Mouse (Mus musculus): ENCODE results near the gene Ccdc12. TPM values are rescaled to one million over a fixed set of nuclear protein-coding genes. Genes with fewer than 3 reads are reported as not detected.

The Ccdc12 gene
- total RNA-seq, 1 experiment from 2014 or later = 60.4 TPM

DNA sequence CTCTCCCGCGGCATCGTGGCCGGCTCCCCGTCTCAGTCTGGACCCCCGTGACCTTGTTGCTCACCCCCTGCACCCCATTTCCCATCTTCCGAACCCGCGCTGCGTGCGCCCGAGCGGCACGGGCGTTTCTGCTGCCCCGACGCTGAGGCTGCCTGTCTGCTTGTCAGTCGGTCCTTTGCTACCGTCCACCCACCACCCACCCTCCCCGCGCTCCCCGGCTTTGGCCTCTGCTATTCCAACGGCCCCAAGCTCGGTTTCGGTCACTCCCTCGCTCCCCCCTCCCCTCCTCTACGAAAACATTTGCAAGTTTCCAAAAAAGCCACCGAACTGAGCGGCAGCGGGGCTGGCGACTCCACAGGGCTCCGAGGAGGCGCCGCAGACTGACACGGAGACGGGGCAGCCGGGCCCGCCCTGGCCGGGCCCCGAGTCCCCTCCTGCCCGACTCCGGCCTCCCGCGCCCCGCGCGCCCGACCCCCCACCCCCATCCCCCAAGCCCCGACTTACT lies 86.7 kb downstream of the Ccdc12 start:
- DNase-seq = peak; percentile 32

DNA sequence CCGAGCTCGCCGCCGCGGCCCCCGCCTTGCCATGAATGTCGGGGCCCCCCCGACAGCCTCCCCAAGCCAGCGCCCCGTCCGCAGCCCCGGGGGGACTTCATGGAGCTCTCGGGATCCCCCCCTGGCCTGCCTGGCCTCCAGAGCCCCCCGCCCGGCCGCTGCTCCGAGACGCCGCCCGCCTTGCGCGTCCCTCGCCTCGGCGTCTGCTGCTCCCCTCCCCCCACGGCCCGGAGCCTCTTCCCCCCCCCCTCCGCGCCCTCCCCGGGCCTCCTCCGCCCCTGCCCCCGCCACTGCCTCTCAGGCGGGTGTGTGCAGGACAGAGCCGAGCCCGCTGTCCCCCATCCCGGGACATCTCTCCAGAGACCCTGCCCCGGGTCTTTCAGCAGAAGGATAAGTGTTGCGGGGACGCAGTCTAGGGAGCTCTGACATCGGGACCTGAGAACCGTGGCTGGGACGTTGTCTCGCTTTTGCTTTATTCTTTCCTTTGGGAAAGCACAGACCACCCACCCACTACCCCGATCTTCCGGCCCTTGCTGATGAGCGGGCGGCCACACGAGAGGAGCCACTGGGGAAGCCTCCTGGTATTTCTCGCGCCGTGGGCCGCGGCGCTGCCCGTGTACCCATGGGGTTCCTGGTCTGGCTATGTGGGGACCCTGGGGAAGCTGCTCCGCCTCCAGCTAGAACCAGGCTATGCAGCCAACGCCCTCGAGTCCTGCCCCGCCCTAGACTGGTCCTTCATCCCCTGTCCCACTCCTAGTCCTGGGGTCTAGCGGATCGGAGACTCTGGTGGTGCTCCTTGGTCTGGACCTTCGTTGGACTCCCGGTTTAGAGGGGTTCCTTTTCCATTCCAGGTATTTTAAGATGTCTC lies 87.4 kb downstream of the Ccdc12 start:
- peak; percentile 33 for DNase-seq

DNA sequence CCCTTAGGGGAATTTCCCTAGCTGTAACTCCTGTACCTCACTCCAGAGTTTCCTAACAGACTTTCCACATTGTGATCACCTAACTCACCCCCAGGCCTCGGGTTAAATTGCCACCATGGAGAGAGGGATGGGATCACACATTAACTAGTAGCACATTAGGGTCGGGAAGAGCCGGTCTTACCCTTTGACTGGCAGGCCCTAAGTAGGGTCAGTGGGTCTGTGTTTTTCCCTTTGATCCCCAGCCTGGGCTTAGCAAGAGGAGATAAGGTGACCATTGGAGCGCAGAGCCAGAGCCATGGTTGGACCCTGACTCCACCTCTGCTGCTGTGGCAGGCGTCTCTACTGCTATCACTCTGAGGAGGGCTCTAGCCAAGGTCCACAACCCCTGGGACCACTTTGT lies 89.4 kb downstream of the Ccdc12 start:
- DNase-seq = no peak

DNA sequence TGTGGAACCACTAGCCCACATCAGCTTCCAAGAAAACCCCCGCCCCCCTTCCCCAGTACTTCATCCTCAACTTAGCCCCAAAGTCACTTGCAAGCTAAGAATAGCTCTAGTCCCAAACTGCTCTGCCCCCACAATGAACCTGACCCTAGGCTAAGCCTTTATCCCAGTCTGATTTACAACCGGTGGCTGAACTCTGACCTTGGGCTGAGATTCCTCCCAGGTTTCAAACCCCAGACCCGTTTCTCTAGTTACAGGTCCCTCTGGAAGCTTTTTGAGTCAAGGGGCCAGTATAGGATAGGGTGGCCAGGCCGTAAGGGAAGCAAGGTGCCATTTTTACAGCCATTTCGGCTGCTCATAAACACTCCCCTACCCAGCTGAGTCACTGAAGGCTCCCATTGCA lies 89.9 kb downstream of the Ccdc12 start:
- no peak for DNase-seq

DNA sequence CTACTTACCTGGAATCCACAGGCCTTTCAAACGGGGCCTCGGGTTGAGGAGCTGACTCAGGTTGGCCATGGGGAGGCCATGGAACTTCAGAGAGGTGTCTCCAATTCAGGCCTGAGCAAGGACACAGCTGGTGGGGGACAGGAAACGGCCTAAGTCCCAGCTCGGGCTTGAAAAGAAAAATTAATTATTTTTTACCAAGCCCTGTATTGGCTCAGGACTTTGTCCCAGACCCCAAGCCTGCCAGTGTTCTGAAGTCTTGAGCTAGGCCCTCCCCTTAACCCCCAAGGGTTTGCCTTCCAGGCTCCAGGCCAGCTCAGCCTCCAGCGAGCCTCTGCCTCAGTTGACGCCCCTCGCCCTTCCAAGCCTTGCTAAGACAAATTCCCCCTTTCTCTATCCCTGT lies 90.7 kb downstream of the Ccdc12 start, which contains the start of gene Pth1r:
TSS of gene Pth1r (minus strand) at position 185 of the 400 bp plus-strand sequence.
- no peak for DNase-seq

DNA sequence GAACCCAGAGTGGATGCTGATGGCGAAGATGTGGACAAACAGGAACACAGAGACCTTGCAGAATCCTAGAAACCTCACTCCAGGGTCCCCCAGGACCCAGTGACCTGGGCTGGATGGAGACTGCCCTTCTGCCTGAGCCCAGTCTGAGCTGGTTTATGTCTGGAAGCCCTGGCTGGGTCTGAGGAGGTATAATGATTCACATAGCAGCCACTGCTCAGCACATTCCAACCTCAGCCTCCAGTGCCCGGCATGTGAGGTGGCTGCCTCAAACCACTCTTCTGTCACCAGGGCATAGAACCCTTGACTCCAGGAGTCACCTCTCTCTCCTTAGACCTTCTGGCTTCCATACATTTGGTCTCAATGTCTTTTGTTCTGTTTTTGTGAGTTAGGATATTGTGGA lies 92.1 kb downstream of the Ccdc12 start:
- DNase-seq = no peak

DNA sequence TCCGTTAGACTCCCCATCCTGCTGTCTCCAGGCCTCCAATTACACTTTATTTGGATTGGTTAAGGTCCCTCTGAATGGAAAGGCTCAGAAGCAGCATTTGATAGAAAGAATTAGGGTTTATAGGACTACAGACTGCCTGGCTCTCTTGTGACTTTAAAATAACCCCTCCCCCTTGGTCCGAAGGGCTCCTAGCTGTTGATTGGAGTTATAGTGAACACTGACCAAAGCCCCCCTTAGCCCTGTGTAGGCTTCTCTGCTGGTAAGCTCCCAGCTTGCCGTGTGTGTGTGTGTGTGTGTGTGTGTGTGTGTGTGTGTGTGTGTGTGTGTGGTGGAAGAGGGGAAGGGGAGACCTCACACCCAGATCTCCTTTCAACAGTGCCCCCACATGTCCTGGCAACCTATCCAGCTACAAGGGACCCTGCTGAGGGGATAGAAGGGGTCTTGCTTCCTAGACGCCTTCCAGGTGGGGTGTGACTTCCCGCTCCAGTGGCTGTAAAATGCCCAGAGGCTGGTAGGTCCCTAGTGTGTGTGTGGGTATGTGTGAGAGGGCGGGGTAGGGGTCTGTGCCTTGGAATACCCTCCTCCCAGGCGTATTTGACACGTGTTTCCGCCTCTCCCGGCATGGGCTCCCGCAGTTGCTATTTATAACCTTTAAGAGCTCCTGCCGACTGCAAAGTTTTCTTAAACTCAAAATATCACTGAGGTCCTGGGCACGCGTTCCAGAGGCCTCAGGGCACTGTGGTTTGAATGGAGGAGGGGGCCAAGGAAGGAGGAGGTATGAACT lies 94.3 kb downstream of the Ccdc12 start:
- DNase-seq = no peak

DNA sequence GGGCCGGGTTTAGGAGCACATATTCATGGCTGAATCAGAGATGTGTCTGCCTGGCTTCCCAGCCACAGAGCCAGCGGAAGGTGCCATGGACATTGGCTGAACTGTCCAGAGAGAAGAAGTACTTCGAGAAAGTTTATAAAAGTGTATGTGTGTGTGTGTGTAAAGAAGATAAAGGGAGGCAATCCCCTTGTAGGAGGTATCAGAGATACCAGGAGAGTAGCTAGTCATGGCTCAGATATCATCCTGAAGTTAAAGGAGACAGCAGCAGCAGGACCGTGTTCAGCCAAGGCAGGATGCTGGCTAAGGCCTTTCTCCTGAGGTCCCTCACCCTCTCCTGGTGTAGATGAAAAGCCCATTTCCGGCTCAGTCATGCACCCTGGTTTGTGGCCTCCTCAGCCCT lies 95.1 kb downstream of the Ccdc12 start:
- DNase-seq = no peak

DNA sequence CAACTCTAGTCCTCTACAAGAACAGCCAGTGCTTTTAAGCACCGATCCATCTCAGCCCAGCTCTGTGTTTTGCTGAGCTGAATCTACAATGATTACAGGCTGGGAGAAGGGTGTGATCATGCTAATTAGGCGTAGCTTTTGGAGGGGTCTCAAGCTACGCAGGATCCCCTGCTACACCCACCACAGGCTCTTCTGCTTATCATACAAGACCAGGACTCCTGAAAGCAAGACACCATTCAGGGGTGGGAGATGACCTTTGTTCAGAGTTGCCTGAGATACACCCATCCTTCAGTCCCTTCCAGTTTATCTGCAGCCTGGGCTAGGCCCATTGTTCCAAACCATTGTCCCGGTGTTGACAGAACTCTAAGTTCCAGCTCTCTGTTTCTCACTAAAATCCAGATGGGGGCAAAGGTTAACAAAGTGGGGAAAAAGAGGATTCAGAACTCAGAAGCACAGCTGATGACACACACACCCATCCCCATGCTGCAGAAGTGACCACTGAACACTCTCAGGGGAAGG lies 96.7 kb downstream of the Ccdc12 start:
- no peak for DNase-seq

DNA sequence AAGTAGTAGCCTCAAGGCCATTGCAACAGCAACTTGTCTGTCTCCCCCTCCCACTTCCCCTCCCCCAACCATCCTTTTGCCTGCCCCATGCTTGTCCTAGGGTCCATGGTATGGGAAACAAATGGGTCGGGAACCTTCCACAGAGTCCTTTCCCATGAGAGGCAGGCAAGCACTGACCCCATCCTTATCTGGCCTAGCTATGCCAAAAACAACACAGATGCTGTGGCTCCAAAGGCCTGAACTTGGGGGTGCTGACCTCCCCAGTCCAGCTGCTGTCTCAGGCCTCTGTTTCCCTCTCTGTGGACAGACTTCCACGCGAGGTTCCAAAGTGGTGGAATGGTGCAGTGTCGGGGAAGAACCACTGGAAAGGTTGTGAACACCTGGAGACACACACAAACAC lies 97.5 kb downstream of the Ccdc12 start:
- DNase-seq = no peak

DNA sequence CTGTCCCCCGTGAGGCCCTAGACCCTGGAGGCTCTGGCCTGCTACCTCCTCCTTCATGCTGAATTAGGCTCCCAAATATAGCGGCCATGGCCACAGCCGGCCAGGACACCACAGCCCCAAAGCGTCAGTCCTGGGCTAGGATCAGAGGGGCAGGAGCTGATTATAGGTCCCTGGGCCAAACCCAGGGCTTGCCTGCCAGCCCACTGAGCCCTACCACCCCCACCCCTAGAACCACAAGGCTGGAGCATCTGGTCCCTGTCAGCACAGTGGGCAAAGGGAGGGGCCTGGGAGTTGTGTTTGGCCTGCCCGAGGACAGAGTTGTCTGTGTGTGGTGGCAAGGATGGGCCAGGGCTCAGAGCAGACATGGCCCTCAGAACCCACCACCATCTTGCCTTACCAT lies 101.5 kb downstream of the Ccdc12 start:
- DNase-seq = no peak

DNA sequence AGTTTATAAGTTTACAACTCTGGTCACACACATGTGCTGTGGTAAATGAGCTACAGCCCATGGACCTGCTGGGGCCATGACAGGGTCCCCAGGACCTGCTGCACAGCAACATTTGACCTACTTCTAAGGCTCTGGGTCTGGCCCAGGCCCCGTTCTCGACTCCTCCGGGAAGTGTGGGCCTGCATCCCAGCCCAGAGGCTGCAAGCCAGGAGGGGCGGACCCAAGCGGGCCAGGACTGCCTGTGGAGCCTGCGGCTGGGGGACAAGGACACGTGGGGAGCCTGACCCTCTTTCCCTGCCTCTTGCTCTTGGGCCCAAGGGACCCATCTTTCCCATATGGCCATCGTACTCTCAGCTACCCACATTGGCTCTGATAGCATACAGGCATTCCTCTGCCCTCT lies 102.3 kb downstream of the Ccdc12 start:
- DNase-seq = peak; percentile 78

DNA sequence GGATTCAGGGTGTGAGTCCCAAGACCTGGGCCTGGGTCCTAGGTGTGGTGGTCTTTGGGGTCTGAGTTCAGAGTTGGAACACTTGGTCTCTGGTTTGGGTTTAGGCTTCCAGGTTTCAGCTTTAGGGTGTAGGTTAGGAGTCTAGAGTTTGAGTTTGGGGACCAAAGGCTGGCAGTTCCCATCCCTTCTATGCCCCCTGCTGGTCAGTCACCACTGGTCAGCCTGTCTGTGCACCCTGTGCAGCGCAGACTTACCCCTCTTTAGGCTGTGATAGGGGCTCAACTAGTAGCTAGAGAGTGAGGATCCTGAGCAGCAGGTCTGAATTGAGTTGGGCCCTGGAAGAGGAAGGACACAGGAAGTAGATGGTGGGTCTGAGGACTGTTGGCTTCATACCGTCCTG lies 103.0 kb downstream of the Ccdc12 start:
- DNase-seq = peak; percentile 78

DNA sequence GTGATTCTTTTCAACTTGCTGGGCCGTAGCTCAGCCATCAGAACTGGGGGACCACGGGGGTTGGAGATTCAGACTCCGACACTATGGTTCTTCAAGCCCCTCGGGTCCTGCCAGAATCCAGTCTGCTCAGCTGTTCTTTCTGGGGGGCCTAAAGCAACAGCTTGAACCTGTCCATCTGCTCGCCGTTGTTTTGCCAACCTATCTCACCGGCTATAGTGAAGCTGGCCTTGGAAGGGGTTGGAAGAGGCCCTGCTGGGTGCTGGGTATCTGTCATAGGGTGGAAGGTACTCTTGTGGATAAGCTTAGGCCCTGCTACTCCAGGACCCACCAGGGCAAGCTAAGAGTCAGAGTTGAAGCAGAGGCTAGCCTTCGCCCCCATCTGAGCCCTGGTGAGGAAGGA lies 104.6 kb downstream of the Ccdc12 start:
- no peak for DNase-seq

Small RNAs within 50 kb of the gene (microRNA-seq; reads per million reads assigned to microRNA genes)
- 0 reads per million in 2 experiments for gene Mir8107

Other genes with a start within 250 kb of the Ccdc12 start
- gene Ptpn23, start 248.3 kb upstream of the Ccdc12 start, total RNA-seq (2021) = 46.6 and 47.1 TPM in 2 replicates
- gene Ngp, start 236.8 kb upstream of the Ccdc12 start, total RNA-seq (2021) = 3.0 and 10.4 TPM in 2 replicates
- 12.7 and 12.9 TPM in 2 replicates for gene Klhl18, start 179.8 kb upstream of the Ccdc12 start, total RNA-seq (2021)
- gene Kif9, start 179.5 kb upstream of the Ccdc12 start, total RNA-seq (2021) = 1.1 and 1.3 TPM in 2 replicates
- 80.3 and 88.2 TPM in 2 replicates for gene Setd2, start 123.9 kb upstream of the Ccdc12 start, total RNA-seq (2021)
- 8.4 and 10.5 TPM in 2 replicates for gene Nradd, start 32.1 kb upstream of the Ccdc12 start, total RNA-seq (2021)
- 9.1 and 15.4 TPM in 2 replicates for gene Nbeal2, start 2.3 kb upstream of the Ccdc12 start, total RNA-seq (2021)
- gene Myl3, start 85.4 kb downstream of the Ccdc12 start, total RNA-seq (2021) = 0.37 TPM in 1 of 2 replicates, not detected in the other
- gene Pth1r, start 90.6 kb downstream of the Ccdc12 start, total RNA-seq (2021) = 6.9 and 9.0 TPM in 2 replicates
- not detected in 2 replicates for gene Prss42, start 141.7 kb downstream of the Ccdc12 start, total RNA-seq (2021)
- gene Prss44, start 157.5 kb downstream of the Ccdc12 start, total RNA-seq (2021) = not detected in 2 replicates
- not detected in 2 replicates for gene Prss43, start 170.2 kb downstream of the Ccdc12 start, total RNA-seq (2021)
- not detected in 2 replicates for gene Prss45, start 178.1 kb downstream of the Ccdc12 start, total RNA-seq (2021)
- not detected in 2 replicates for gene Prss46, start 188.0 kb downstream of the Ccdc12 start, total RNA-seq (2021)
- gene Prss50, start 201.5 kb downstream of the Ccdc12 start, total RNA-seq (2021) = 0.37 TPM in 1 of 2 replicates, not detected in the other
- gene Als2cl, start 223.4 kb downstream of the Ccdc12 start, total RNA-seq (2021) = 17.1 and 21.3 TPM in 2 replicates
- gene Tmie, start 223.6 kb downstream of the Ccdc12 start, total RNA-seq (2021) = 2.2 and 3.5 TPM in 2 replicates

Data from adrenal gland, postnatal 14 days (tissue).